Mouse (Mus musculus) CH12.LX (cell line): ENCODE results near the gene Dhcr24. TPM values are rescaled to one million over a fixed set of nuclear protein-coding genes. Genes with fewer than 3 reads are reported as not detected.

ENCODE experiments used
- DNase-seq: peaks from one replicate; pipeline ENCODE4 v3.0.0-alpha.2; 2013; ENCODE audit errors: extremely low read depth
- H3K27ac ChIP-seq: 2 replicates; pipeline ENCODE4 v1.5.1; 2012; ENCODE audit warnings: low read depth, mild to moderate bottlenecking, control low read depth, moderate library complexity; ENCODE audit not compliant: insufficient read depth
- H3K27me3 ChIP-seq: replicated peaks from 2 replicates; pipeline ENCODE3; 2012; ENCODE audit warnings: inconsistent platforms
- H3K36me3 ChIP-seq, 2 experiments: replicated peaks in 1 of 2; 2 replicates each; pipeline versions ENCODE3 to v1.6.1; 2012; ENCODE audit warnings: inconsistent platforms in 1 of 2, low read length in 1 of 2, mild to moderate bottlenecking in 1 of 2, mixed read lengths in 1 of 2, moderate library complexity in 1 of 2; ENCODE audit not compliant: control insufficient read depth in 1 of 2, insufficient read depth in 1 of 2
- H3K4me1 ChIP-seq, 2 experiments: 2 replicates each; pipeline ENCODE4 v1.6.1; 2012; ENCODE audit warnings: inconsistent platforms in 1 of 2, moderate library complexity in 1 of 2; ENCODE audit not compliant: insufficient read depth in 2 of 2, control insufficient read depth in 1 of 2
- H3K4me2 ChIP-seq: 2 replicates; pipeline ENCODE4 v1.6.1; 2012; ENCODE audit warnings: low read depth, mild to moderate bottlenecking, control low read depth; ENCODE audit not compliant: poor library complexity, insufficient read depth, severe bottlenecking
- H3K4me3 ChIP-seq, 3 experiments: fragments of 150-350 bp in 1 of 3; sonication (generic) in 1 of 3; replicated peaks in 1 of 3; 2 replicates each; pipeline versions ENCODE3 to v1.5.1; 2011 to 2012; ENCODE audit warnings: low read depth in 2 of 3, low read length in 2 of 3, mild to moderate bottlenecking in 2 of 3, moderate library complexity in 2 of 3, control low read depth in 1 of 3, improper control_type of control experiment in 1 of 3, inconsistent platforms in 1 of 3, mixed read lengths in 1 of 3; ENCODE audit not compliant: poor library complexity in 1 of 3
- H3K79me2 ChIP-seq: replicated peaks from 2 replicates; pipeline ENCODE4 v1.6.1; 2012; ENCODE audit warnings: mild to moderate bottlenecking, moderate library complexity; ENCODE audit not compliant: control insufficient read depth, poor library complexity, insufficient read depth, severe bottlenecking; ENCODE audit errors: extremely low read depth
- H3K9ac ChIP-seq: 2 replicates; pipeline ENCODE4 v1.6.1; 2012; ENCODE audit warnings: low read depth, mild to moderate bottlenecking, control low read depth, moderate library complexity; ENCODE audit not compliant: insufficient read depth
- H3K9me3 ChIP-seq: replicated peaks from 2 replicates; pipeline ENCODE3; 2012; ENCODE audit warnings: low read length, inconsistent platforms, mixed read lengths
- BHLHE40 ChIP-seq: IDR thresholded peaks from 2 replicates; pipeline ENCODE4 v1.6.1; 2011; ENCODE audit warnings: mild to moderate bottlenecking, low read depth, low read length, improper control_type of control experiment
- CHD1 ChIP-seq: IDR thresholded peaks from 2 replicates; pipeline ENCODE4 v1.6.1; 2012; ENCODE audit warnings: low read depth, low read length, improper control_type of control experiment, inconsistent platforms
- CHD2 ChIP-seq: IDR thresholded peaks from 2 replicates; pipeline ENCODE4 v1.6.1; 2011; ENCODE audit warnings: low read length, improper control_type of control experiment
- CTCF ChIP-seq, 2 experiments: IDR thresholded peaks in 1 of 2; conservative IDR thresholded peaks in 1 of 2; 2 replicates each; pipeline ENCODE4 v1.5.1; 2011 to 2012; ENCODE audit warnings: low read depth in 2 of 2, low read length in 2 of 2, improper control_type of control experiment in 1 of 2, inconsistent platforms in 1 of 2, mild to moderate bottlenecking in 1 of 2, moderate library complexity in 1 of 2
- ELF1 ChIP-seq: IDR thresholded peaks from 2 replicates; pipeline ENCODE4 v1.6.1; 2014; ENCODE audit warnings: low read depth, mild to moderate bottlenecking, inconsistent platforms, low read length, improper control_type of control experiment
- EP300 ChIP-seq: IDR thresholded peaks from 2 replicates; pipeline ENCODE4 v1.6.1; 2011; ENCODE audit warnings: low read length, improper control_type of control experiment
- ETS1 ChIP-seq: conservative IDR thresholded peaks from 2 replicates; pipeline ENCODE4 v1.6.1; 2012; ENCODE audit warnings: low read depth, mild to moderate bottlenecking, inconsistent platforms, low read length, improper control_type of control experiment, moderate library complexity
- GABPA ChIP-seq: IDR thresholded peaks from 2 replicates; pipeline ENCODE4 v1.6.1; 2012; ENCODE audit warnings: low read depth, low read length, improper control_type of control experiment, inconsistent platforms; ENCODE audit not compliant: insufficient replicate concordance
- HCFC1 ChIP-seq: IDR thresholded peaks from 2 replicates; pipeline ENCODE4 v1.6.1; 2012; ENCODE audit warnings: low read depth, mild to moderate bottlenecking, inconsistent platforms, low read length, improper control_type of control experiment
- JUND ChIP-seq: conservative IDR thresholded peaks from 2 replicates; pipeline ENCODE4 v1.6.1; 2011; ENCODE audit warnings: low read depth, low read length, improper control_type of control experiment
- KAT2A ChIP-seq: IDR thresholded peaks from 2 replicates; pipeline ENCODE4 v1.6.1; 2012; ENCODE audit warnings: low read length, improper control_type of control experiment, inconsistent platforms; ENCODE audit not compliant: insufficient replicate concordance
- MAFK ChIP-seq: IDR thresholded peaks from 2 replicates; pipeline ENCODE4 v1.6.1; 2011; ENCODE audit warnings: low read length, improper control_type of control experiment; ENCODE audit not compliant: insufficient replicate concordance
- MAX ChIP-seq: IDR thresholded peaks from 2 replicates; pipeline ENCODE4 v1.6.1; 2011; ENCODE audit warnings: low read length, improper control_type of control experiment
- MAZ ChIP-seq: IDR thresholded peaks from 2 replicates; pipeline ENCODE4 v1.6.1; 2012; ENCODE audit warnings: low read depth, mild to moderate bottlenecking, inconsistent platforms, low read length, improper control_type of control experiment, moderate library complexity
- MEF2A ChIP-seq: IDR thresholded peaks from 2 replicates; pipeline ENCODE4 v1.6.1; 2014; ENCODE audit warnings: low read depth, mild to moderate bottlenecking, inconsistent platforms, low read length, improper control_type of control experiment, borderline replicate concordance
- MXI1 ChIP-seq: IDR thresholded peaks from 2 replicates; pipeline ENCODE4 v1.6.1; 2011; ENCODE audit warnings: mild to moderate bottlenecking, low read depth, low read length, improper control_type of control experiment
- MYC ChIP-seq: IDR thresholded peaks from 2 replicates; pipeline ENCODE4 v1.6.1; 2011; ENCODE audit warnings: low read depth, mild to moderate bottlenecking, improper control_type of control experiment, low read length
- NELFE ChIP-seq: IDR thresholded peaks from 2 replicates; pipeline ENCODE4 v1.6.1; 2011; ENCODE audit warnings: low read depth, low read length, improper control_type of control experiment
- NRF1 ChIP-seq: IDR thresholded peaks from 2 replicates; pipeline ENCODE4 v1.6.1; 2014; ENCODE audit warnings: low read depth, mild to moderate bottlenecking, inconsistent platforms, low read length, improper control_type of control experiment, moderate library complexity
- POLR2A ChIP-seq: IDR thresholded peaks from 2 replicates; pipeline ENCODE4 v1.6.1; 2011; ENCODE audit warnings: low read depth, mild to moderate bottlenecking, improper control_type of control experiment, low read length
- POLR2AphosphoS2 ChIP-seq: IDR thresholded peaks from 2 replicates; pipeline ENCODE4 v1.6.1; 2011; ENCODE audit warnings: low read depth, low read length, improper control_type of control experiment
- RAD21 ChIP-seq: IDR thresholded peaks from 2 replicates; pipeline ENCODE4 v1.6.1; 2011; ENCODE audit warnings: low read depth, mild to moderate bottlenecking, low read length, improper control_type of control experiment, moderate library complexity
- RCOR1 ChIP-seq: conservative IDR thresholded peaks from 2 replicates; pipeline ENCODE4 v1.6.1; 2012; ENCODE audit warnings: low read depth, mild to moderate bottlenecking, inconsistent platforms, low read length, improper control_type of control experiment
- SMC3 ChIP-seq: IDR thresholded peaks from 2 replicates; pipeline ENCODE4 v1.6.1; 2011; ENCODE audit warnings: low read depth, low read length, improper control_type of control experiment
- TCF12 ChIP-seq: IDR thresholded peaks from 2 replicates; pipeline ENCODE4 v1.6.1; 2014; ENCODE audit warnings: low read depth, mild to moderate bottlenecking, inconsistent platforms, low read length, improper control_type of control experiment
- USF1 ChIP-seq: IDR thresholded peaks from 2 replicates; pipeline ENCODE4 v1.6.1; 2014; ENCODE audit warnings: low read depth, mild to moderate bottlenecking, inconsistent platforms, low read length, improper control_type of control experiment
- ZC3H11A ChIP-seq: IDR thresholded peaks from 2 replicates; pipeline ENCODE4 v1.6.1; 2012; ENCODE audit warnings: low read depth, mild to moderate bottlenecking, inconsistent platforms, low read length, improper control_type of control experiment
- ZKSCAN1 ChIP-seq: IDR thresholded peaks from 2 replicates; pipeline ENCODE4 v1.6.1; 2012; ENCODE audit warnings: low read depth, inconsistent platforms, low read length, improper control_type of control experiment, borderline replicate concordance
- ZNF384 ChIP-seq: IDR thresholded peaks from 2 replicates; pipeline ENCODE4 v1.6.1; 2012; ENCODE audit warnings: low read depth, low read length, improper control_type of control experiment, inconsistent platforms
- dilution Hi-C: fragments of 300-500 bp; cut with MboI; formaldehyde crosslinking; loops from 2 replicates; pipeline ENCODE4 v1.14.3; 2020; ENCODE audit warnings: low sequenced_read_pairs; ENCODE audit not compliant: extremely low pct_unique_long_range_greater_than_20kb, extremely low pct_ligation_motif_present
- in situ Hi-C: fragments of 300-500 bp; cut with MboI; formaldehyde crosslinking; loops from 3 replicates; pipeline ENCODE4 v1.14.3; 2019; ENCODE audit warnings: low sequenced_read_pairs, low pct_ligation_motif_present, low pct_unique_long_range_greater_than_20kb, mixed read lengths
- polyA plus RNA-seq: library from polyadenylated mRNA; unstranded; fragments of >175 nt; gene quantifications from 2 replicates; pipeline ENCODE4 v1.2.1, GENCODE M21; 2012; ENCODE audit warnings: low read depth; ENCODE audit not compliant: insufficient read length
- total RNA-seq, 2 experiments: library from RNA; depleted of rRNA; stranded (reverse); fragments of 300-350 nt in 1 of 2; fragments of >200 nt in 1 of 2; gene quantifications; 2 replicates each; pipeline ENCODE4 v1.2.3; 2012 to 2014

Gene Dhcr24
- total and polyA plus RNA-seq, 3 experiments: 41.4 to 90.5 (median 46.9) TPM

- H3K4me3 ChIP-seq: no peak overlapping the region
- TF ChIP-seq CHD1 (no peak), ETS1 (no peak), EP300 (no peak), NELFE (no peak), ZC3H11A (no peak), USF1 (no peak), POLR2A (no peak), MAFK (no peak), RAD21 (no peak), POLR2AphosphoS2 (no peak), MEF2A (no peak), MAX (no peak), TCF12 (no peak), ZNF384 (no peak), ELF1 (no peak), MYC (no peak), KAT2A (no peak), RCOR1 (no peak), GABPA (no peak), SMC3 (no peak)
- TF ChIP-seq, all 38 proteins: peak for 0
- no peak for DNase-seq
- Histone ChIP-seq H3K4me1 (peaks cover 0 to 18% of the 10 kb centered on the region in 2 experiments; a peak in 2 of 4 replicates), H3K36me3 (peaks cover 61 to 98% of the 10 kb centered on the region in 2 experiments), H3K9me3 (no peaks in the 10 kb centered on the region), H3K27me3 (no peaks in the 10 kb centered on the region), H3K27ac (no peak overlapping the region), H3K9ac (no peak overlapping the region), H3K79me2 (no peaks in the 10 kb centered on the region), H3K4me2 (no peak overlapping the region)
- in situ Hi-C loops: no loop called here
- dilution Hi-C loops: no loop called here
These were observed 16.7 kb downstream of the Dhcr24 start for GRCm38 (mm10) chr4:106577511-106577910.

- Histone ChIP-seq H3K36me3 (peaks cover 52 to 97% of the 10 kb centered on the region in 2 experiments), H3K4me2 (no peak overlapping the region), H3K27me3 (no peaks in the 10 kb centered on the region), H3K4me3 (no peak overlapping the region), H3K9ac (no peak overlapping the region), H3K4me1 (peaks cover 0 to 38% of the 10 kb centered on the region in 2 experiments; a peak in 2 of 4 replicates), H3K79me2 (no peaks in the 10 kb centered on the region), H3K27ac (no peak overlapping the region), H3K9me3 (no peaks in the 10 kb centered on the region)
- in situ Hi-C loops: no loop called here
- TF ChIP-seq HCFC1: no peak
- TF ChIP-seq JUND: no peak
- no peak for TF ChIP-seq EP300
- no peak for TF ChIP-seq MXI1
- no peak for TF ChIP-seq MYC
- TF ChIP-seq CHD2: no peak
- no peak for TF ChIP-seq ZKSCAN1
- TF ChIP-seq MAFK: no peak
- no peak for TF ChIP-seq NRF1
- no peak for TF ChIP-seq BHLHE40
- no peak for TF ChIP-seq ETS1
- TF ChIP-seq RCOR1: no peak
- no peak for TF ChIP-seq POLR2AphosphoS2
- TF ChIP-seq CTCF (conservative IDR thresholded peaks at IDR 0.05 in 1 of 2, IDR thresholded peaks at IDR 0.05 in 1 of 2; ENCODE audit: low read depth in 2 of 2, low read length in 2 of 2): no peak
- no peak for TF ChIP-seq MEF2A
- TF ChIP-seq KAT2A: no peak
- no peak for TF ChIP-seq ZC3H11A
- TF ChIP-seq MAZ: no peak
- no peak for TF ChIP-seq ZNF384
- no peak for DNase-seq
- dilution Hi-C loops: no loop called here
These were observed 20.5 kb downstream of the Dhcr24 start for GRCm38 (mm10) chr4:106581176-106581864.
